Mouse (Mus musculus): ENCODE measurements around the gene Ctnna2. TPM values are rescaled to one million over a fixed set of nuclear protein-coding genes. Genes with fewer than 3 reads are reported as not detected.

The Ctnna2 gene
- polyA plus RNA-seq, 1 experiment from 2014 or later: 1.2 TPM

GRCm38 (mm10) chr6:77929375-77929774, 50.1 kb downstream of the Ctnna2 start:
- Histone ChIP-seq H3K27ac (ENCODE audit: low read length) (no peak overlapping the region), H3K36me3 (ENCODE audit: control insufficient read depth, insufficient read depth) (no peaks in the 10 kb centered on the region), H3K9me3 (replicated peaks; ENCODE audit: control insufficient read depth, low read length) (no peaks in the 10 kb centered on the region), H3K4me1 (ENCODE audit: control insufficient read depth, insufficient read depth, low read length) (no peaks in the 10 kb centered on the region), H3K4me3 (ENCODE audit: low read length) (no peak overlapping the region), H3K9ac (ENCODE audit: low read length) (no peak overlapping the region), H3K4me2 (ENCODE audit: low read depth, low read length) (no peak overlapping the region), H3K27me3 (ENCODE audit: control insufficient read depth, insufficient read depth, low read length) (no peaks in the 10 kb centered on the region)
- ATAC-seq (replicated peaks; ENCODE audit: extremely low read depth, insufficient read depth, low FRiP score): no peak
- 72% methylated on average over 3 of the region's 3 CpGs for WGBS

GRCm38 (mm10) chr6:77873150-77873549, 106.3 kb downstream of the Ctnna2 start:
- H3K27me3 ChIP-seq (ENCODE audit: control insufficient read depth, insufficient read depth, low read length): no peaks in the 10 kb centered on the region
- H3K4me1 ChIP-seq (ENCODE audit: control insufficient read depth, insufficient read depth, low read length): no peaks in the 10 kb centered on the region
- WGBS: 90% methylated on average over 2 of the region's 2 CpGs
- ATAC-seq (replicated peaks; ENCODE audit: extremely low read depth, insufficient read depth, low FRiP score): no peak
- no peak overlapping the region for H3K4me3 ChIP-seq (ENCODE audit: low read length)
- H3K4me2 ChIP-seq (ENCODE audit: low read depth, low read length): no peak overlapping the region
- no peaks in the 10 kb centered on the region for H3K9me3 ChIP-seq (replicated peaks; ENCODE audit: control insufficient read depth, low read length)
- no peaks in the 10 kb centered on the region for H3K36me3 ChIP-seq (ENCODE audit: control insufficient read depth, insufficient read depth)
- no peak overlapping the region for H3K9ac ChIP-seq (ENCODE audit: low read length)
- H3K27ac ChIP-seq (ENCODE audit: low read length): no peak overlapping the region

DNA sequence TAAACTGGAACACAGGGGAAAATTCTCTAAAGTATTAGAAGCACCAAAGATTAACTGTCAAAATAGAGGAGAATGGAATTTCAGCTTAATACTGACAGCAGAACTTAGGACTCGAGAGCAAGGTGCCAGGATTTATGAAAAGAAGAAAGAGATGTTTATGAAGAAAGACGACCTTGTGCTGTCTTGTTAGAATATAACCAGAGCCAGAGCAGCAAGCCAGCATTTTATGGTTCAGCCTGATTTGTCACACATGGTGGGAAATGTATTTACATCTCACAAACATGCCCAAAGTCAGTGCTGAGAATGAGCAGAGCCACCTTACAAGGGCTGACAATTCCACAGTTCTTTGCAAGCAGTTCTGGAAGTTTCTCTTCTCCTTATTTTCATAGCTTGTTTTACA, 110.2 kb downstream of the Ctnna2 start:
- Histone ChIP-seq H3K27me3 (ENCODE audit: control insufficient read depth, insufficient read depth, low read length) (no peaks in the 10 kb centered on the region), H3K9ac (ENCODE audit: low read length) (no peak overlapping the region), H3K9me3 (replicated peaks; ENCODE audit: control insufficient read depth, low read length) (no peaks in the 10 kb centered on the region), H3K27ac (ENCODE audit: low read length) (no peak overlapping the region), H3K4me2 (ENCODE audit: low read depth, low read length) (no peak overlapping the region), H3K36me3 (ENCODE audit: control insufficient read depth, insufficient read depth) (no peaks in the 10 kb centered on the region), H3K4me3 (ENCODE audit: low read length) (no peak overlapping the region), H3K4me1 (ENCODE audit: control insufficient read depth, insufficient read depth, low read length) (no peaks in the 10 kb centered on the region)
- no peak for ATAC-seq (replicated peaks; ENCODE audit: extremely low read depth, insufficient read depth, low FRiP score)
- WGBS: 46% methylated on average over 2 of the region's 2 CpGs

GRCm38 (mm10) chr6:77868119-77868518, 111.4 kb downstream of the Ctnna2 start:
- no peak overlapping the region for H3K4me3 ChIP-seq (ENCODE audit: low read length)
- ATAC-seq (replicated peaks; ENCODE audit: extremely low read depth, insufficient read depth, low FRiP score): no peak
- WGBS: 49% methylated on average over 3 of the region's 3 CpGs
- H3K36me3 ChIP-seq (ENCODE audit: control insufficient read depth, insufficient read depth): no peaks in the 10 kb centered on the region
- H3K9me3 ChIP-seq (replicated peaks; ENCODE audit: control insufficient read depth, low read length): no peaks in the 10 kb centered on the region
- H3K9ac ChIP-seq (ENCODE audit: low read length): no peak overlapping the region
- no peaks in the 10 kb centered on the region for H3K4me1 ChIP-seq (ENCODE audit: control insufficient read depth, insufficient read depth, low read length)
- no peak overlapping the region for H3K4me2 ChIP-seq (ENCODE audit: low read depth, low read length)
- no peak overlapping the region for H3K27ac ChIP-seq (ENCODE audit: low read length)
- H3K27me3 ChIP-seq (ENCODE audit: control insufficient read depth, insufficient read depth, low read length): no peaks in the 10 kb centered on the region

GRCm38 (mm10) chr6:77863379-77863778, 116.1 kb downstream of the Ctnna2 start:
- H3K27me3 ChIP-seq (ENCODE audit: control insufficient read depth, insufficient read depth, low read length): no peaks in the 10 kb centered on the region
- H3K9ac ChIP-seq (ENCODE audit: low read length): no peak overlapping the region
- H3K27ac ChIP-seq (ENCODE audit: low read length): no peak overlapping the region
- WGBS: 63% methylated on average over 2 of the region's 2 CpGs
- no peaks in the 10 kb centered on the region for H3K4me1 ChIP-seq (ENCODE audit: control insufficient read depth, insufficient read depth, low read length)
- no peak overlapping the region for H3K4me3 ChIP-seq (ENCODE audit: low read length)
- H3K9me3 ChIP-seq (replicated peaks; ENCODE audit: control insufficient read depth, low read length): no peaks in the 10 kb centered on the region
- H3K36me3 ChIP-seq (ENCODE audit: control insufficient read depth, insufficient read depth): no peaks in the 10 kb centered on the region
- H3K4me2 ChIP-seq (ENCODE audit: low read depth, low read length): no peak overlapping the region
- no peak for ATAC-seq (replicated peaks; ENCODE audit: extremely low read depth, insufficient read depth, low FRiP score)

DNA sequence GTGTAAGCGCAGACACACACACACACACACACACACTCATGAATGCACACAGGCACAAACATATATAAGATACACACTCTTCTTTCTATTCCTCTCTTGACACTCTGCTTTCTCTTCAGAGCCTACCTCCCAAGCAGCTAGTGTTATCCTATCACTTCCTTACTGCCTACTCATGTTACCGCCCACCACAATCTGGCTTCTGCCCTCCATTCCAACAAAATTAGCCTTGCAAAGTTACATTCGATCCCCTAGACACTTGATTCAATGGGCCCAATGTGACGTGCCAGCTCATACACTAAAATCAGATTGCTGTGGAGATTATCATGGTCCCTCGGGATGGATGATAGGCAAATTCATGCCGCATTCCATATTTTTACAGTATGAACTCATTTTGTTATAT, 116.7 kb downstream of the Ctnna2 start:
- no peak for ATAC-seq (replicated peaks; ENCODE audit: extremely low read depth, insufficient read depth, low FRiP score)
- H3K4me1 ChIP-seq (ENCODE audit: control insufficient read depth, insufficient read depth, low read length): no peaks in the 10 kb centered on the region
- H3K27ac ChIP-seq (ENCODE audit: low read length): no peak overlapping the region
- H3K4me2 ChIP-seq (ENCODE audit: low read depth, low read length): no peak overlapping the region
- no peaks in the 10 kb centered on the region for H3K36me3 ChIP-seq (ENCODE audit: control insufficient read depth, insufficient read depth)
- H3K27me3 ChIP-seq (ENCODE audit: control insufficient read depth, insufficient read depth, low read length): no peaks in the 10 kb centered on the region
- H3K9ac ChIP-seq (ENCODE audit: low read length): no peak overlapping the region
- H3K4me3 ChIP-seq (ENCODE audit: low read length): no peak overlapping the region
- no peaks in the 10 kb centered on the region for H3K9me3 ChIP-seq (replicated peaks; ENCODE audit: control insufficient read depth, low read length)
- 69% methylated on average over 6 of the region's 6 CpGs for WGBS

DNA sequence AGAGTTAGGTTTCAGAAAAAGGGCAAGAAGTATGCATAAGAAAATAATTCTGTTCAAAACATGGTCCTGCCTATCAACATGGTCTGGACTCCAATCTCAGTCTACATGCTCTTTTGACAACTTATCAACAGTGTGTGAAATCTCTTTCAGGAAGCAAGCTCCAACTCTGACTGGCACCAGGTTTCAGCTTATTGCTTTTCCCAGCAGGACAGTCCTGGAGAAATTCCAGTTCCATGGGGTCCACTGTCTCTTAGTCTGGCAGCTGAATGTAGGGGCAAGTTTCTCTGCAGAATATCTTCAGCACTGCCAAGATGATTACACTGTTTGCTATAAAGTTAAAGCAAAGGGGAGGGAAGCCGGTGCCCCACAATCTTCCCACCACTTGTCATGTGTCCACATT, 130.1 kb downstream of the Ctnna2 start:
- H3K27ac ChIP-seq (ENCODE audit: low read length): no peak overlapping the region
- no peak overlapping the region for H3K9ac ChIP-seq (ENCODE audit: low read length)
- 78% methylated on average over 1 of the region's 1 CpGs for WGBS
- no peak overlapping the region for H3K4me3 ChIP-seq (ENCODE audit: low read length)
- no peaks in the 10 kb centered on the region for H3K27me3 ChIP-seq (ENCODE audit: control insufficient read depth, insufficient read depth, low read length)
- H3K4me2 ChIP-seq (ENCODE audit: low read depth, low read length): no peak overlapping the region
- H3K9me3 ChIP-seq (replicated peaks; ENCODE audit: control insufficient read depth, low read length): no peaks in the 10 kb centered on the region
- no peak for ATAC-seq (replicated peaks; ENCODE audit: extremely low read depth, insufficient read depth, low FRiP score)
- H3K36me3 ChIP-seq (ENCODE audit: control insufficient read depth, insufficient read depth): no peaks in the 10 kb centered on the region
- no peaks in the 10 kb centered on the region for H3K4me1 ChIP-seq (ENCODE audit: control insufficient read depth, insufficient read depth, low read length)

DNA sequence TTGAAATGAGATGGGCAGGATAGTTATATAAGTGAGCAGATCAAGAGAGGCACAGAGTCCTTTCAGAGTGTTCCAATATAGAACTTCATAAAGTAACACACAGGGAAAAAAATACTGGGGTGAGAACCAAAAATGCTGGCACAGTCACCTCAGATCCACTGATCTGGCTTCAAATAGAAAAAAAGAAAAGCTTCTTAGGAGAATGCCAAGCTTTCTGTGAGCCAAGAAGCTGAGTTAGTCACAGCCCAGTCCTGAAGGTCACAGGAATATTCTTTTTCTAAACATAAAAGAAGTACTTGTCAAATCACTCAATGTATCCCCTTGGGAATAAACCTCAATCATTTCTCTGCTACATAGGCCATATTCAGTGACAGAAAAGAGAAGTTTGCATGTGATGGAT, 130.7 kb downstream of the Ctnna2 start:
- Histone ChIP-seq H3K27me3 (ENCODE audit: control insufficient read depth, insufficient read depth, low read length) (no peaks in the 10 kb centered on the region), H3K4me1 (ENCODE audit: control insufficient read depth, insufficient read depth, low read length) (no peaks in the 10 kb centered on the region), H3K36me3 (ENCODE audit: control insufficient read depth, insufficient read depth) (no peaks in the 10 kb centered on the region), H3K9ac (ENCODE audit: low read length) (no peak overlapping the region), H3K4me2 (ENCODE audit: low read depth, low read length) (no peak overlapping the region), H3K9me3 (replicated peaks; ENCODE audit: control insufficient read depth, low read length) (no peaks in the 10 kb centered on the region), H3K27ac (ENCODE audit: low read length) (no peak overlapping the region), H3K4me3 (ENCODE audit: low read length) (no peak overlapping the region)
- no peak for ATAC-seq (replicated peaks; ENCODE audit: extremely low read depth, insufficient read depth, low FRiP score)

DNA sequence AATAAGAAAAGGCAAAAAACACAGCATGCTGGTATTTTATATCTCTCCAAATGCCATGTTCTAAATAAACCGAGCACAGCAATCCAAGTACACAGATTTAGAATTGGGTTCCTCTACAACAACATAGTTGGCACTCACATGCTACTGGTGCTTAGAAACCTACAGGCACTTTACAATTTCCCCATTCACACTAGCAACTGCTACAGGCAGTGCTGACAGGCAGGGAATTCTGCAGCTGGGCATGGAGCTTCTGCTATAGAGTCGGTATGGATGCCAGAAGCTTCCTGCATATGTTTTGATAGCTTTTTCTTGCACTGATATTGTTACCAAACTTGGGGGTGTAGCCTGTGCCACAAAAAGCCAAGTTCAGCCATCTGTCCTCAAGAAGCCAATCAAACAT, 131.8 kb downstream of the Ctnna2 start:
- Histone ChIP-seq H3K9ac (ENCODE audit: low read length) (no peak overlapping the region), H3K27me3 (ENCODE audit: control insufficient read depth, insufficient read depth, low read length) (no peaks in the 10 kb centered on the region), H3K4me2 (ENCODE audit: low read depth, low read length) (no peak overlapping the region), H3K36me3 (ENCODE audit: control insufficient read depth, insufficient read depth) (no peaks in the 10 kb centered on the region), H3K4me1 (ENCODE audit: control insufficient read depth, insufficient read depth, low read length) (no peaks in the 10 kb centered on the region), H3K4me3 (ENCODE audit: low read length) (no peak overlapping the region), H3K27ac (ENCODE audit: low read length) (no peak overlapping the region), H3K9me3 (replicated peaks; ENCODE audit: control insufficient read depth, low read length) (no peaks in the 10 kb centered on the region)
- no peak for ATAC-seq (replicated peaks; ENCODE audit: extremely low read depth, insufficient read depth, low FRiP score)
- 74% methylated on average over 2 of the region's 2 CpGs for WGBS

GRCm38 (mm10) chr6:77839076-77839475, 140.4 kb downstream of the Ctnna2 start:
- Histone ChIP-seq H3K9me3 (replicated peaks; ENCODE audit: control insufficient read depth, low read length) (no peaks in the 10 kb centered on the region), H3K36me3 (ENCODE audit: control insufficient read depth, insufficient read depth) (no peaks in the 10 kb centered on the region), H3K4me2 (ENCODE audit: low read depth, low read length) (no peak overlapping the region), H3K4me1 (ENCODE audit: control insufficient read depth, insufficient read depth, low read length) (no peaks in the 10 kb centered on the region), H3K9ac (ENCODE audit: low read length) (no peak overlapping the region), H3K27me3 (ENCODE audit: control insufficient read depth, insufficient read depth, low read length) (no peaks in the 10 kb centered on the region), H3K27ac (ENCODE audit: low read length) (no peak overlapping the region), H3K4me3 (ENCODE audit: low read length) (no peak overlapping the region)
- ATAC-seq (replicated peaks; ENCODE audit: extremely low read depth, insufficient read depth, low FRiP score): no peak
- 74% methylated on average over 2 of the region's 2 CpGs for WGBS

All from heart, embryonic 16.5 days (tissue).